Mouse (Mus musculus): ENCODE measurements around the gene Tspan5.

Gene Tspan5

GRCm38 (mm10) chr3:138807795-138808194 is 65.8 kb downstream of the Tspan5 start:
- DNase-seq (ENCODE audit: low spot score in 2 of 2): no peak

- DNase-seq (ENCODE audit: low spot score in 2 of 2): no peak
Observed at GRCm38 (mm10) chr3:138809509-138809908, 67.5 kb downstream of the Tspan5 start.

DNA sequence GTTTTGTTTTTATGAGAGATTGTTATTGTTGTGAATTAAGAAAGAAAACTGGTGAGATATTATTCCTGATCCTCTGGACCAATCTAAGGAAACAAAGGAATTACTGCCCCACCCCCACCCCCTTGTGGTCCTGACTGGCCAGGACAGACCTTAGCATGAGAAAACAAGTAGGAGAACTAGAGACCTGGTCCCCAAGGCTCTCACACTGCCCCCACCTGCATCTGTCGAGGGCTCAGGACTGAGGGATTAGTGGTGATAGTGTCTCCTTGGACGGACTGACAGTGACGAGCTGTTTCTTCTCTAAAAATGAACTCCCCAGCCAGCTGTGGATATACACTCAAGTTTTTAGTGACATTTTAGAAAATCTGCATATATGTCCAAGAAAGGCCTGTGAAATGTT is 70.6 kb downstream of the Tspan5 start:
- no peak for DNase-seq (ENCODE audit: low spot score in 2 of 2)

GRCm38 (mm10) chr3:138813139-138813810 is 71.3 kb downstream of the Tspan5 start:
- no peak for DNase-seq (ENCODE audit: low spot score in 2 of 2)

- DNase-seq (ENCODE audit: low spot score in 2 of 2): no peak
Observed at GRCm38 (mm10) chr3:138814457-138814856, 72.5 kb downstream of the Tspan5 start.

DNA sequence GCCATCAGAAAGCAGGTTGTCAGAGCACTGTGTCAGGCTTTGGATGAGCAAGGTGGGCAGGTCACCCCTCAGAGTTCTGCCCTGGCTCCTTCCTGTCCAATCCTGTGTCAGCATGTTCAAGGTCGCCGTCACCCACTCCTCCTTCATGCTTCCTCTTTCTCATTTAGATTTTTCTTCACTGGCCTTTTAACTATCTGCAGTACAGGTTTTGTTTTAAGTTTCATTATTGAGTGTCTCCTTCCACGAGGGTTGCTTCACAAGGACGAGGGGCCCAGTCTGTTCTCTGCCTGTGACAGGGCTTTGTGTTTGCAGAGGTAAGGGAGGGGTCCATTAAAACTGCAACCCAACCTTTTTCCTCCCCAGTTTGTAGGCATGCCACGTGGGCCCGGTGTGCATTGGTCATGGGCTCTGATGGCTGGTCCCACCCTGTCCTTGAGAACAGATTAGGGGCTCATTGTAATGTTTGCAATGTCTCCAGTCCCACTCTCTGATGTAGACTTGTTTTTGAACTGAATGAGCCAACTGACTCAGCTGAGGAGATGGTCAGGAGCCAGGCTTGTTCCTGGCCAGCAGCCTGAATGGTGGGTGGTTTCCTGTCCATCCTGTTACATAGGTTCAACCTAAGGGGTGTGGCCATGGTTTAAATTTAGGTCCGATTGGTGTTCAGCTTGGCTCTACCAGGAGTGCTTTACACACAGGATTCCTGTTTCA is 73.3 kb downstream of the Tspan5 start:
- no peak for DNase-seq (ENCODE audit: low spot score in 2 of 2)

DNA sequence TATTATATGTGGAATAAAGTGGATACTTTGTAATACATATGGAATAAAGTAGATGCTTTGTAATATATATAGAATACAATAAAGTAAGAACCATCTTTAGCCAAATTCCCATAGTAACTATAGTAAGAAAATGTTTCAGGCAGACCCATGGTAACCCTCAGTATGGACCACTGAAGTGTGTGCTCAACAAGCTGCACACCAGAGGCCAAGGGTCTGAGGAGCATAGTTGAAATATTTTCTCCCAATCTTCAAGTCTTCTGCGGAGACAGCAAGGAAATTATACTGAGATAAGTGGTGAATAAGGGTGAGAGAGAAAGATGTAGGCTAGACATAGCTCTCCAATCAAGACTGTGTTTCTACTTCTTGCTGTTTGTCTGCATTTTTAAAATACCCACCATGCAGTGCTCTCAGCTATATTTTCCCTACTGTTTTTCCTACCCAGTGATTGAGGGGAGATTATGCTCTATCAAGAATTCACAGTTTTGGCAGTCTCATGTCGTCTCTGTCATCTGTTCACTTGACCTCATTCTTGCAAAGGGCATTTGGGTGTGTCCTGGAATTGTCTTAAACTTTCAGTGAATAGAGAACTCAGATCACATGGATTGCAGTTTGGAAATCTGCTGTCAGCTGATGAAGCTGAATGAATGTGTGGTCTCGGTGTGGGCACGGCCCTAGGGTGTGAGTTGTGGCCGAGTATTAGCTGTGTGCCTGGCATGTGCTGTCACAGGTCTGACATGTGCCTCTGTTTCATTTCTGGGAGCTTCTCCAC is 75.1 kb downstream of the Tspan5 start:
- DNase-seq (ENCODE audit: low spot score in 2 of 2): no peak

DNA sequence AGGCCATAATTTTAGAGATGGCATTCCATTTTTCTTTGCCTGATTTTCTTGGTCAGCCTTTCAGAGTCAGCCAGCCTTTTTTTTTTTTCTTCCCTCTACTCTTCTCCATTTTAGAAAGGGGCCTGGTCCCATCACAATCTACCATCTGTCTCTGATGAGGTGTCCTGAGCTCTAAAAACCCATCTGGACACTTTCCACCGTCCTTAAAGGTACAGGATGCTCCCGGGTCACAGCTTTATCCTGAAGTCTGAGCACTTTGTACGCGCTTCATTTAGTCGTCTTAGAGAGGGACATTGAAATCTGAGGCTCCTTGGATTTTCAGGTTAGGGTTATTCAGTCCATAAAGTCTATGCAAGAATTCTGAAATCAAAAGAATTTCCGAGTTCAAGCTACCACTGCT is 77.9 kb downstream of the Tspan5 start:
- no peak for DNase-seq (ENCODE audit: low spot score in 2 of 2)

DNA sequence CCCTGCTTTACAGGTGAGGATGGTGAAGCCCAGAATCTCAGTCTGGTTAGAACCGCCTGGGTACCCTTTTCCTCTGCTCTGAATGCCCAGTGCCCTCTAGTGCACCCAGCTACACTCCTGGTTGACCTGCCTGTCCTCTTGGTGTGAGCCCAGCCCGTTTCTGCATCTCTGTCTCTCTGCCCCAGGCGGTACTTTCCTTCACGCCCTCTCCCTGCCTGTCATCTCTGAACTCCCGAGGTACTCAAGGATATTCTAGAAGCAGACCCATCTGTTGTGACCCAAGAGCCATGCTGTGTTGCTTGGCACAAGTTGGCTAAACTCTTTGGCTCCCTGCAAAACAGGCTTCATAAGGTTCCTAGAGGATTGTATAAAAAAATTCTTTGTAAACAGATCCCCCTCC is 78.3 kb downstream of the Tspan5 start:
- DNase-seq (ENCODE audit: low spot score in 2 of 2): no peak

- DNase-seq (ENCODE audit: low spot score in 2 of 2): no peak
Observed at GRCm38 (mm10) chr3:138821886-138822445, 80.0 kb downstream of the Tspan5 start.

DNA sequence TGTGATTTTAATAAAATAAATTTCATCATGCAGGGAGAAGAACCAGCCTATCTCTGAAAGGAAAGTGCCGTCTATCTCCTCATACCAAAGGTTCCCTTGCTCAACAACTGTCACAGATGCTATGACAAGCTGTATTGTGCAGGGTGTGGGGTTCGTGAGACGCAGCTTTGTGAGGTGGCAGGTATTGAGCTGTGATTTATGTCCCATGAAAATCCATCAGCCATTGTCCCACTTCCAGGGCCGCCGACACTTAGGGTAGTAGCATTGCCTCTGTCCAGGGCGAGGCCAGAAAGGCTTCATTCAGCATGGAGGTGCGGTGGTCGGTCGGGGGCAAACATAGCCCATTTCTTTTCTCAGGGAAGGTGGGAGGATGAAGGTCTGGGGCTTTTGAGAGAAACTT is 81.9 kb downstream of the Tspan5 start:
- DNase-seq (ENCODE audit: low spot score in 2 of 2): no peak

- no peak for DNase-seq (ENCODE audit: low spot score in 2 of 2)
Observed at GRCm38 (mm10) chr3:138825296-138825695, 83.3 kb downstream of the Tspan5 start.

DNA sequence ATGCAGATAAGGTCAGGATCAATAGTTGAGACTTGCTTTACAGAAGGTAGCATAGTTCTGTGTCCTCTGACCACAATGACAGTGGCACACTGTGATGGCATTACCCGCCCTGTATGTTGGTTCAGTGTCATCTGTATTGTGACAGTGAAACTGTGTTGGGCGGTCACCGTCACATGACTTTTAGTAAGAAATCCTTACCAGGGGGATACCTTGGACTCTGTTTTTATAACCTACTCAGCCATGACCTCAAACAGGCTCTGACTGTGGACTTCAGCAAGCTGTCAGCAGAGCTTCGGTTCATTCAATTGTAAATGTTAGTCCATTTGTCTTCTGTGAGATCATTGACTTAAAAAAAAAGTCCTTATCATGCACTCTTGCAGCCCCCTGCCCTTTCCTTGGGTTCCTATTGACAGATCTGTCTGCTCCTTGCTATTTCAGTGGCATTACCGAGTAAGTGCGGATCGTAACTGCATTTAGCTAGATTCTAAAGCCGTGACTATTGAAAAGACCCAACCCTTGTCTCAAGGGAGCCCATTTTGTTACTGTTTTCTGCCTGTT is 84.3 kb downstream of the Tspan5 start:
- DNase-seq (ENCODE audit: low spot score in 2 of 2): no peak

DNA sequence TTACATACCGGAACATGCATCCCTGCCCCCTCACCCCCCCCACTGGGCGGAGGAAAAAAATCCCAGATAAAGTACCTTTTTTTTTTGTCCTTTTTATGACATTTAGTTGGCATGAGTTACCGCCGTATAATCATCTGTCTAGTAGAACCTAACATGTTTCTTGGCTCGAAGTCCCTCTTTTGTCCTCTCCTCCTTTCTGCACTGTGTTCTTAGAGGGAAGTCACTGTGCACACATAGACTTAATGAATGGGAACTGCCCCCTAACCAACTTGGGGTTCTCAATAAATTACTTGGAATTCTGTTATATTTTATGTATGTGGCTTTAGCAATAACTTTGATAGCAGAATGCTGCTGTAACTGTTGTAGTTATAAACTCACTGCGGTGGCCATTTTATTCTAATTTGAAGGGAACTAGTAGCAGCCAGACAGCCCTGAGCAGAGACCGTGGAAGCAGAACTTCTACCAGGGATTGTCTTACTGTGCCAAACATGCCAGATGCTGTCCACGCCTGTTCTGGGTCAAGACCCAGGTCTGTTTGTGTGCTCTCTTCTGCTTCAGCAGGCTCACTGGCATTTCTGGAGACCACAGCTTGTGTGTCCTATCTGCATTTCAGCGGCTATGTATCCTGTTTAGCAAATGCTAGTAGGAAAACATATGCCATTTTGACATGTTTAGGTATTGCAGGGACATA is 91.0 kb downstream of the Tspan5 start:
- no peak for DNase-seq (ENCODE audit: low spot score in 2 of 2)

GRCm38 (mm10) chr3:138834174-138834573 is 92.2 kb downstream of the Tspan5 start:
- no peak for DNase-seq (ENCODE audit: low spot score in 2 of 2)

- no peak for DNase-seq (ENCODE audit: low spot score in 2 of 2)
Observed at GRCm38 (mm10) chr3:138836937-138837336, 94.9 kb downstream of the Tspan5 start.

DNA sequence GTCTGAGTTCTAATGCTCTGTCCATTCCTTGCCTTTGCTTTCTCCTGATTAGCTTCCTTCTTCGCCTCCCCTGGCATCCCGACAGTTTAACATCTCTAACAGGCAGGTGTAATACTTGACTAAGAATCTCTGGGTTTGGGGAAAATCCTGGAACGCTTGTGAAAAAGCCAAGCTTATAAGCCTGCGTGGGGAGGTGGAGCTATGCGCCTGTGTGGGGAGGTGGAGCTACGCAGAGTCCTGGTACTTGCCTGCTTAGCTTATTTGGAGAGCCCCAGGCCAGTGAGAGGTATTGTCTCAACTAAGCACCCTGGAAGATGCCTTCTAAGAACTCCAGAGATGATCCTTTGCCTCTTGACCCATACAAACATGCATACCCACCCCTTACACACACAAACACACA is 95.7 kb downstream of the Tspan5 start:
- DNase-seq (ENCODE audit: low spot score in 2 of 2): no peak

DNA sequence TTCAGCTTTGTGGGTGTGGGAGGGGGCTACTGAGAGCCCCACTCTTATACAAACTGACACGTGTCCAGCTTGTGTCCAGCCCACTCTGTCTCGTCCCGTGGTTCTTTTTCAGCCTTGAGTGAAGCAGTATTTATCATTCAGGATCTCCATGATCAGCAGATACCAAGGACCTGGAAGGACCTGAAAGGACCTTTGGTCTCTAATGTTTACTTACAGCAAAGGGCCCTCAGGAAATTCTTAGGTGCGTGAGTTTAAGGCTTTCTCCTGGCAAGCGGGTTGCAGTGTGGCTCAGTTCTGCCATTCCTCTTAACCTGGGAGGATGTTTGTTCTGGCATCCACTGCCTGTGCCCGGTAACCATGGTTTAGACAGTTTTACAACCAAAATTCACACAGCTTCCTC is 97.7 kb downstream of the Tspan5 start:
- DNase-seq (ENCODE audit: low spot score in 2 of 2): no peak

DNA sequence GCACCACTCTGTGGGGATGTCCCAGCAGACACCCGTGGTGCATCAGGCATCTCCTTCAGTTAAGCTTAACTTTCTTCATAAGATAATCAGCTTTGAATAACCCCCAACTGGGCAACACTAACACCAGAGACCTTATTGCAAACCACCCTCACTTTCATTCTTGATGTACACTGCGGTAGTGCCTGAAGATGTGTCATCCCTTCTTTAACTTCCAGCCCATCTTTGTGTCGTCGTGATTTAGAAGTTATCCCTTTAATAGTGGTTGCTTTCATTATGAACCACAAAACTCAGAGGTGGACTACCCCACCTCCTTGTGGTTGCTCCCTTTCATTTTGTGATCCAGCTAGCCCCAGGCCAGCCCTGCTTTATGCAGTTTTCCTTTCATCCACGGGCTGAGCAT is 99.3 kb downstream of the Tspan5 start:
- no peak for DNase-seq (ENCODE audit: low spot score in 2 of 2)

GRCm38 (mm10) chr3:138843180-138843579 is 101.2 kb downstream of the Tspan5 start:
- DNase-seq (ENCODE audit: low spot score in 2 of 2): no peak

GRCm38 (mm10) chr3:138843641-138844040 is 101.6 kb downstream of the Tspan5 start:
- DNase-seq (ENCODE audit: low spot score in 2 of 2): no peak

- no peak for DNase-seq (ENCODE audit: low spot score in 2 of 2)
Observed at GRCm38 (mm10) chr3:138845820-138846219, 103.8 kb downstream of the Tspan5 start.
